Mouse (Mus musculus) layer of hippocampus, postnatal 36 days (tissue): ENCODE data around the gene Fgfr2. TPM values are rescaled to one million over a fixed set of nuclear protein-coding genes. Genes with fewer than 3 reads are reported as not detected.

Experiments used
- DNase-seq, 2 experiments: peaks; one replicate each; pipeline ENCODE4 v3.0.0; 2022
- total RNA-seq, 2 experiments: library from RNA; stranded (reverse); gene quantifications; 2 replicates each; pipeline ENCODE4 v1.2.3; 2021

Fgfr2 gene
- total RNA-seq, 2 experiments from 2014 or later = 45.4 to 47.9 TPM

DNA sequence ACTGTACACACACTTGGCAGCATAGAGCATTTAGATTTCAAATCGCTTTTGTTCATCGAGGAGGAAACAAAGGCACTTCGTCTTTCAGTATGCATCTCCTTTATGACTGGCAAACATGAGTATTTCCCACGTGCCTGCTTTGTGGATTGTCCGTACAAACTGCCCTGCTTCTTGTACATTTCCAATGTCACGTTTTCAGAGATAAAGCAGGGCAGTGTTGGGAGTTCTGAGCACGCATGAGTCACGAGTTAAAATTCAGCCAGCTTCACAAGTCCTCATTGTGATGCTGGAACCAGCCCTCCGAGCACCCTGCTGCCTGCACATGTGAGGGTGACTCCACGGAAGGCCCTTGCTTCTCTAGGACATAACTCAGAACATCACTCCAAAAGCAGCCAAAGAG lies 2303.5 kb downstream of the Fgfr2 start:
- DNase-seq = peak; percentile 28 to 41

DNA sequence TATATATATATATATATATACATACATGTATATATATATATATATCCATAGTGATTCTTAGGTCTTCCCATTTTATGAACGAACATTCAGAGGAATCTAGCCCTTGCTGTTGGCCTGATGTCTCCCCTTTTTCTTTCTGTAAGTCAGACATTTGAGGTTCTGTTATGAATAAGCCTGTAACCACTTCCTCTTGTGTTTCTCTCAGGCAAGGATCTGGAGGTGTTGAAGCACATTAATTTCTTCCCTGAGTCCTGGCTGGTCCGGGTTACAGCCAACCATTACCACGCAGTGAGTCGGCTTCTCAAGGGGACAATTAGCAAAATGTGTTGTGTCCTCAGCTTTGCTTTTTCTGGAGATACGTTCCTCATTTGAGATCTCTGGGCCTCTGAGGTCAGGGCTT lies 2304.3 kb downstream of the Fgfr2 start:
- no peak for DNase-seq

DNA sequence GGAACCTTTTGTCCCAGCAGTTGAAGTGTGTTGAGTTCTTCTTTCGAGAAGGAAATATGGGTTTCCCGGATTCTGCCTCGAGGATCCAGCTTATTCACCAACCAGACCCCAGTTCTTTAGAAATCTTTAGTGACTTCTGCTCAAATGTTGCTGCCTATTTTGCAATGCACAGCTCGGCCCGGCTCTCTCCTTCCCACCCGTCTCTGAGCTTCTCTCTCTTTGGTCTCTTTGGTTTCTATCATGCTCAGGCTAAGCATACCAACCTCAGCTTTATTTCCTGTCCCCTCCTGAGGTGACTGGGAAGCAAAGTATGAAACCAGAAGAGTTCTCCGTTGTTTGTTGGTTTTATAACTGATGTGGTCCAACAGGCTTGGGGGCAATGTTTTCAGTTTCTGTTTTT lies 2306.9 kb downstream of the Fgfr2 start:
- no peak for DNase-seq

DNA sequence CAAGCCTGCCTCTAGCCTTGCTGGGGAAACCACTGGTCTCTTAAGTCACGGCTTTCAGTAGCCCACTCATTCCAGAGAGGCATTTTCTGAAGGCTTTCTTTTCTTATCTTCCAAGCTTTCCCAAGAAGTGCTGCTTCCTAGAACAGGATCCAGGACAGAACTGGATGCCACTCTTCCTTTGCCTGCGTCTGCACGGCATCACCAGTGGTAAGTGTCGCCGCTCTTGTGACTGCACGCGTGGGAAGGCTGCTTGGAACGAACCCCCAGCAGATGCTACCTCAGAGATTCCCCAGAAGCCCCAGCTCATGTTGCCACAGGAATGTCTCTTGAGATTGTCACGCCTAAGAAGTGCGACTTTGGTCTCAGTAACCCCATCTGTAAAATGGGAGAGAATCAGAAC lies 2307.5 kb downstream of the Fgfr2 start:
- no peak for DNase-seq

DNA sequence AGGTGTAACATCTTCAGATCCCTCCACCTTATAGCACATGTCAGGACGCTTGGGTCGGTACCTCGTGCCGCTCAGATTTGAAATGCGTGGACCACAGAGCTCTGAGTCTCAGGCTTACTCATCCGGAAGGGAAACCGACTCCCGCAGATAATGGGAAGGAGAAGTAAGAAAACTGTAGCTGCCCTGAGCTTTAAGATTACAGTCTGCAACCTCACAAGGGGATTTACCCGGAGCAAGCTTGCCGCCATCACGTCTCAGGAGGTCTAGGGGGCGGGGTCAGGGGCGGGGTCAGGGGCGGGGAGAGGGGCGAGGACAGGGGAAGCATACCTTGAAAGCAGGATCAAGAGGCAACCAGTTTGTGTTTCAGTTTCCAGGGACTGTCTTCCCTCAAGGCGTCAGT lies 2310.7 kb downstream of the Fgfr2 start:
- DNase-seq = no peak

GRCm38 (mm10) chr7:130810238-130810637 lies 2312.9 kb downstream of the Fgfr2 start:
- DNase-seq = no peak

DNA sequence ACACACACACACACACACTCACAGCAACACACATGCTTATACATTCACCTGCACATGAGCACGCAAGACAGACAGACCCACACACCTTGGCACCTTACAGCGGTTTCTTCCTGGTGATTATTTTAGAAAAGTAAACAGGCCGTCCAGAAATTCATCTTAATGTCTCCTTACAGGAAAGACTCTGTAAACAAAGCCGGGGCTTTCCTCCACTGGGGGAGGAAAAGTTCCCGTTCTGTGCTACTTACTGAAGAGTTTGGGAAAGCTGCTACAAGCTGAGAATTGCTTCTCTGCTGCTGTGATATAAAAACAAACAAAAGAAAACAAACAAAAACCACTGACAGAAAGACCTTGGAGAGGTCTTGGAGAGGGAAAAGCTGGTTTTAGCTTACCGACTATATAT lies 2314.5 kb downstream of the Fgfr2 start:
- no peak for DNase-seq

GRCm38 (mm10) chr7:130807749-130808148 lies 2315.4 kb downstream of the Fgfr2 start:
- peak; percentile 48 to 56 for DNase-seq

DNA sequence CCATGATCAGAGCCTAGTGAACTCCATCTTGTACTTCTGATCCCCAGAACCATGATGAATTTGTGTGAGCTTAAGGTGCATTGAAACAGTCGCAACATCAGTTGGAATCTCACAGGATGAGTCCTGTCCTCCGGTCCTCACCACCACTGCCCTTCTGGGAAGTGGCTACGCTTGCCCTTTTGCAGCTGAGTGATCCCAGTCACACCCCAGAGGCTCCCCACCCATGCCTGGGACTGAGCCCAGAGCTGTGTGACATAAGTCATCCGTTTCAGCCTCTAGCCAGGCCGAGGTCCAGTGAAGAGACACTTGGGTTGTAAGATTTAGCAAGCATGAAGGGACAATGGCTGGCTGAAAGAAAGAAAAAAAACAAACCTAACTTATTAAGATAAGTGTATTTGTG lies 2318.2 kb downstream of the Fgfr2 start:
- DNase-seq = no peak

DNA sequence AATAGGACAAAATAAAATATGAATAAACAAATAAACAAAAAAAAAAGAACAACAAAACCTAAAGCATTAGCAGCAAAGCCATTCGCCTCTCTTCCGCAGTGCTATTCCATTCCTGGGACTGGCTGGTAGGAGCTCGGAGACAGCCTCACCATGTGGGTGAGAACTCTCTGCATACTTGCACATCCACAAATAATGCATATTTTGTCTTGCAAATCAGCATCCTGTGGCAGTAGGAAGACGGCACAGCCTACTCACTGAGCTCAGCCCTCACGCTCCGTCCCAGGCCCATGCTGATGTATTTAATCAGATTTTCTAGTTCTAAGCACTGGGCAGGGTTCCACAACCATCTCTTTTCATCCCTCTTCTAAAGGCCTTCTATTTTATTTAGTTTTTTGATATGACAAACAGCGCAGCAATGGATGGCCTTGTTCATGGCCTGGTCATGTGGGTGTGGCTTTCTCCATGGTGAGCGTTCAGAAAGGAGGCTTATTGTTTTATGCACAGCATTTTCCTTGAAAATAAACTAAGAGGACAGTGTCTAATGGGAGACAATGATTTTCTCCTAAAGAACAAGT lies 2319.8 kb downstream of the Fgfr2 start:
- no peak for DNase-seq

DNA sequence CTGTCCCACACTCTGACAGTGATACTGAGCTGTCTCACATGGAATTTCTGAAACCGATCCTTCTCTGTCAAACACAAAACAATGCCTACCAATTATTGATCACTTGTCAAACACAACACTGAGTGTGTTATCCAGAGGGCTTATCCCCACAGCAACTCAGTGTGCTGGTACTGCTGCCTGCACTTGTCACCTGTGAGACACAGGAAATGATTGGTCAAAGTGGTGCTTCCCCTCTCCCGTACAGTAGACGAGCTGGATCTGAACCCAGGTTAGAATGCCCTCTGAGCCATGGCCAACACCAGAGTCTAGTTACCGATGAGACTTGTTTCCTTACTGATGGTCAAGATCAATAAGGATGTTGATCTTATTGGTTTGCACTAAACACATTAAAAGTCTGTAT lies 2321.3 kb downstream of the Fgfr2 start:
- DNase-seq = no peak

DNA sequence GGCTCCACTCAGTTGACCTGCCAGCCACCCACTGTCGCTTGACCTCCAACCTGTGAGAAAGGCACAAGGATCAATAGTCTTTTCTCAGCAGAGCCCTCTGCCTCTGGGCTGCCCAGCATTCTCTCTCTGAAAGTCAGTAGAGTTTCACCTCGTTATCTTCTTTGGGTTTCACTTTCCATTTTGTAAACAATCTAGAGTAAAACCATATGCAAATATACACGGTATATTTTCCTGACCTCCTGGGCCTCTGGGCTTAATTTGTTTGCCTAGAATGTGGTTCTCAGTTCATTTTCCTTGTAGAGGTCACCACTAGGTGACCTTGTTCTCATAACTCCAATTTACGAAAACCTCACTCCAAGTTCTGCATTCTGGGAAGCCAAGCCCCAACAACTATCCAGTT lies 2322.5 kb downstream of the Fgfr2 start:
- no peak for DNase-seq

GRCm38 (mm10) chr7:130799418-130799817 lies 2323.7 kb downstream of the Fgfr2 start:
- DNase-seq = no peak

DNA sequence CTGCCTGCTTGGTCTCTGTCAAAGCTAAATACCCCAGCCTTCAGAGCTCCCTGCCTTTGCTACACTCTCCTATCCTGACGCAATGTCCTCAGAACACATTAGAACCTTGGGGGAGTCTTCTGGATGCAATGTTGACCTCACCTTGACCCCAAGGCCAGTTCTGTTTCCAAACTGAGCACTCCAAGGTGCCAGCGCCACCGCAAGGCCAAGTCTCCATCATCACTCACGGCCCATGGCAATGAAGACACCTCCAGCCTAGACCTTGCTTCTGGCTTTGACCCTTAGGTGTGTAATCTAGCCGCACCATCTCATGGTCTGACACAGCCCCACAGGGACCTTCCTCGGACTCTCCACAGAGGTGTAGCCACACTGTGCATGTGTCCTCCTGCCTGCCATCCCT lies 2325.6 kb downstream of the Fgfr2 start:
- no peak for DNase-seq

DNA sequence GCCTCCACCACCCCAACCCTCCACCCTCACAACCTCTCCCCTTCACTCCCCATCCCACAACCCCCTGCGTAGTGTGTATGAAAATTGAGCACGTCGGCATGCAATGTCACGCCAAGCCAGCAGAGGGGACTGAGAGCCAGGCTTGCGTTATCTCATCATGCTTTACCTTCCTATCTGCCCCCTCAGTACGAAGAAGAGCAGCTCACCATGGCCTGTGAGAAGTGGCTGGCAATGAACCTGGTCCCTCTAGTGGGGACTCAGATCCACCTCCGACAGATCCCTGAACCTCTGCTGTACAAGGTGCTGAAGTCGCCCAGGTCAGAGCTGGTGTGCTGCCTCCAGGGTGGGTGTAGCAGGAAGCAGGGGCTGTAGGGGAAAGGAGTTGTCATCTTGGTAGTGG lies 2326.4 kb downstream of the Fgfr2 start:
- DNase-seq = no peak

- DNase-seq = no peak
Measured at GRCm38 (mm10) chr7:130793671-130794070, 2329.5 kb downstream of the Fgfr2 start.

DNA sequence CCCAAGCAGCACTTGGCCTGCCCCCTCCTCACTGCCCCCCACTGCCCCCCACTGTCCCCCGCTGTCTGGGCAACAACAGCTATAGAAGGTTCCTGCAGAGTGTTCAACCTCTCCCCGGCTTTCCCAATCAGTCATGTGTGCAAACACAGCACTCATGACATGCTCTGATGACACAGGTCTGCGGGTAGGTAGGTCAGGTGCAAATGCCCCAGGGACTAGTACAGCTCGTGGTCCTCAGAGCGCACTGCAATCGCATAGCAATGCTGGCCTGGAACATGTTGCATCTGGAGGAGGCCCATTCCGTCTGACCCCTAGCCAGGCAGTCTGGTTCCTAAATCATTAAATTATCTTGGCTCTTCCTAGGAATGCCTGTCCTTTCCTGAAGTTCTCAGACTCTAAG lies 2333.7 kb downstream of the Fgfr2 start:
- DNase-seq = no peak

DNA sequence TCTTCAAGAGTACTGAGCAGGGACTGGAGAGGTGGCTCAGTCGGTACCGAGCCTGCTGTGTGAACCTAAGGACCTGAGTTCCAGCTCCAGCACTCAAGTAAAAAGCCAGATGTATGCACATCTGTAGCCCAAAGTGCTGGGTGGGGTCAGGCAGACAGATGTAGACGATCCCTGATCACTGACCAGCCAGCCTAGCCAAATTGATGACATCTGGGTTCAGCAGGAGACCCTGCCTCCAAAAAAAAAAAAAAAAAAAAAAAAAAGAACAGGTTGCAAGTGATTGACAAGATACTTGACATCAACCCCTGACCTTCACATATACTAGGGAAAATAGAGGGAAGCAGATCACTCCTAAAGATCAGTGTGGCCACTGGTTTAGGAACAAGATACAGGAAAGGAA lies 2334.2 kb downstream of the Fgfr2 start:
- no peak for DNase-seq

- DNase-seq = no peak
Measured at GRCm38 (mm10) chr7:130787537-130787936, 2335.6 kb downstream of the Fgfr2 start.

DNA sequence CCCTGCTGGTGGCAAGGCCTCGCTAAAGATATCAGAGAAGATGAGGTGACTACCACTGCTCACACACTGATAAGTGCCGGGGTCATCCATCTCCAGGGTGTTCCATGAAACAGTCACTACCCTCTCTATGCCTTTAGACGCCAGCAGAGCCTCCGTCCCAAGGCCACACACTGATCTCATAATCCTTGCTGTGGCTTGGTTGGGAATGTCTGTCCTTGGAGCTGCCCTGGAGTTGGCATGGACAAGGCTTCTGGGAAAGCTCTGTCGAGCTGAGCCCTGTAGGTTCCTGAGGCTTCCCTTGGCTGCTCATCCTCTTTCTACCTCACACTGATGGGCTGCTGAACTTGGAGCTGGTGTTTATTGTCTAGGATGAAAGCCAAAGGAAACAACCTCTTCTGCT lies 2336.4 kb downstream of the Fgfr2 start:
- no peak for DNase-seq

GRCm38 (mm10) chr7:130785923-130786575 lies 2337.1 kb downstream of the Fgfr2 start:
- no peak for DNase-seq

DNA sequence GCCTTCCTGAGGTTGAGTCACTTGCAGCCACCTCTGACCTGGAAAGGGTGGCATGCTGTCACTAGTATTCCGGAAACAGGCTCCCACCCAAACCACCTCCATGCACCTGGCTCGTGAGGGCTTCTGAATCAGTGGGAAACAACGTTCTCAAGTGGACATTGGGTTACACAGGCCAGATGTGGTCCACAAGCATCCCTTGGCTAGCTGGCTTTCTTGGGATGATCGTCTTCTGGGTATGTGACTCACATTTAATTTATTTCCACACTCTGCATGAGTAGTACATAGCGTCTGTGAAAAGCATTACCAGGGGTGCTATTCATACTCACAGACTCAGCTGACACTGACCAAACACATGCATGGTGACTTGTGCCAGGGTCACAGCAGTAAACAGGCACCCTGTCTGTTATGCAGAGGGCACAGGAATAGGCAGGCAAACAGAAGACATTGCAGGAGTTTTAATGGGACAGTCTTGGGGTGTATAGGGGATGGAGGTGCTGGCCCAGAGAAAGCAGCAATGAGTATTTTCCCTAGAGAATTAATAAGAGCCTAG lies 2340.6 kb downstream of the Fgfr2 start:
- no peak for DNase-seq

GRCm38 (mm10) chr7:130780866-130781419 lies 2342.2 kb downstream of the Fgfr2 start:
- DNase-seq = no peak
